Mouse (Mus musculus) MEL (cell line): ENCODE results near the gene Bhlhe41.

Experiments used
- BHLHE40 ChIP-seq: IDR thresholded peaks from 2 replicates; pipeline ENCODE4 v1.6.1; 2012; ENCODE audit warnings: low read depth, mild to moderate bottlenecking, inconsistent platforms, low read length, improper control_type of control experiment, borderline replicate concordance
- CTCF ChIP-seq, 3 experiments: IDR thresholded peaks in 2 of 3; conservative IDR thresholded peaks in 1 of 3; 2 replicates each; pipeline ENCODE4 v1.5.1; 2011 to 2012; ENCODE audit warnings: low read length in 3 of 3, low read depth in 2 of 3, mild to moderate bottlenecking in 2 of 3, improper control_type of control experiment in 1 of 3, inconsistent platforms in 1 of 3, mixed read lengths in 1 of 3, moderate library complexity in 1 of 3; ENCODE audit not compliant: control insufficient read depth in 1 of 3, insufficient read depth in 1 of 3, poor library complexity in 1 of 3, severe bottlenecking in 1 of 3
- GATA1 ChIP-seq: IDR thresholded peaks from 2 replicates; pipeline ENCODE4 v1.6.1; 2011; ENCODE audit warnings: low read depth, low read length, improper control_type of control experiment
- MAX ChIP-seq: IDR thresholded peaks from 2 replicates; pipeline ENCODE4 v1.6.1; 2011; ENCODE audit warnings: low read length, improper control_type of control experiment
- POLR2AphosphoS2 ChIP-seq: IDR thresholded peaks from 2 replicates; pipeline ENCODE4 v1.6.1; 2011; ENCODE audit warnings: low read length, improper control_type of control experiment
- SMC3 ChIP-seq: IDR thresholded peaks from 2 replicates; pipeline ENCODE4 v1.6.1; 2011; ENCODE audit warnings: low read depth, low read length, improper control_type of control experiment
- TAL1 ChIP-seq: IDR thresholded peaks from 2 replicates; pipeline ENCODE4 v1.6.1; 2012; ENCODE audit warnings: mild to moderate bottlenecking, inconsistent platforms, low read length, moderate library complexity, mixed read lengths
- ZMIZ1 ChIP-seq: IDR thresholded peaks from 2 replicates; pipeline ENCODE4 v1.6.1; 2012; ENCODE audit warnings: low read depth, mild to moderate bottlenecking, inconsistent platforms, low read length, improper control_type of control experiment, moderate library complexity

GRCm38 (mm10) chr6:145811174-145811573 lies 54.2 kb downstream of the Bhlhe41 start:
- TF ChIP-seq MAX (no peak), BHLHE40 (no peak), POLR2AphosphoS2 (no peak), CTCF (IDR thresholded peaks at IDR 0.05 in 2 of 3, conservative IDR thresholded peaks at IDR 0.05 in 1 of 3; ENCODE audit: control insufficient read depth in 1 of 3, insufficient read depth in 1 of 3, low read depth in 2 of 3, low read length in 3 of 3, poor library complexity in 1 of 3, severe bottlenecking in 1 of 3) (no peak), TAL1 (no peak), ZMIZ1 (no peak), GATA1 (no peak), SMC3 (no peak)
